Mouse (Mus musculus) cerebellum, adult 18-20 months (tissue): ENCODE measurements at regions not wholly inside any gene's neighbourhood (a gene's known extent, or its start where the extent isn't known, plus 50 kb on each side); places are given as distances from the start of the nearest gene placed in this dataset.

Experiments used
- DNase-seq, 2 experiments: peaks; one replicate each; pipeline ENCODE4 v3.0.0; 2021

DNA sequence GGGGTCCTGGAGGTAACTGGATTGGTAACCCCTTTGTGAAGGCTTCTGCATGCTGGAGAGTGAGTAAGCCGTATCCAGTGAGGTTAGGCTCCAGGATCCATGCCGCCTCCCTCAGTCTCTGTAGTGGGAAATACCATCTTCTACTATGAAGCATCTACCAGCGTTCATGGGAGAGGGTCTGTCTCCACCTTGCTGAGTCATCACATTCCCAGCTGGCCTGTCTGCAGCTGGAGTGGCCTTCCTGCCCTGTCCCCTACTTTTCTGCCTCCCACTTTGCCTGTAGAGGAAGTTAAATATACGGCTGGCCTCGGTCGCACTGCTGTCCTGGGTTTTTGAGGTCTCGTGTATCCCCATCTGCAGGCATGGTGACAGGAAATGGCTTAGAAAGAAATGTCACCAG lies 78.0 kb upstream of the Sec14l1 start:
- DNase-seq, result no peak

- DNase-seq, result no peak
Measured at GRCm38 (mm10) chr11:117038282-117039106, 76.5 kb upstream of the Sec14l1 start.

- DNase-seq, result no peak
Measured at GRCm38 (mm10) chr11:117040829-117041228, 74.1 kb upstream of the Sec14l1 start.

DNA sequence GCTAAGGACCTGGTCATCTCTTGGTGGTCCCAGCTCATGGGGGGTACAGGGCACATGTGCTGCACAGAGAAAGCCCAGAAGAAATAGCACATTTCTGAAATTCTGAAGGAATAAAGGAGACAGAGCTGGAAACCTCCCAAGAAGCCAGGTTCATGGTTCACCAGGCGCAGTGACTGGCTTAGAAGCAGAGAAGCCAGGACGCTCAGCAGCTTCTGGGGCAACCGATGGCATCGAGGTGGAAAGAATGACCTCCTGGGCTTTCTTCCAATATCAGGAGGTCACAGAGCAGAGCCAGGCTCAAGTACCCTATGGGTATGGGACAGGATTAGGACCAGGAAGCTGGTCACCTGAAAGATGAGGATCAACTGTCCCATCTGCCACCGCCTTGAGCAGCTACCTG lies 72.6 kb upstream of the Sec14l1 start:
- DNase-seq, result peak in 1 of 2 experiments; percentile 19

- DNase-seq, result peak; percentile 65 to 75
Measured at GRCm38 (mm10) chr11:117043524-117043923, 71.4 kb upstream of the Sec14l1 start.

- no peak for DNase-seq
Measured at GRCm38 (mm10) chr11:117044731-117045130, 70.2 kb upstream of the Sec14l1 start.

- DNase-seq, result no peak
Measured at GRCm38 (mm10) chr11:117046636-117047035, 68.3 kb upstream of the Sec14l1 start.

DNA sequence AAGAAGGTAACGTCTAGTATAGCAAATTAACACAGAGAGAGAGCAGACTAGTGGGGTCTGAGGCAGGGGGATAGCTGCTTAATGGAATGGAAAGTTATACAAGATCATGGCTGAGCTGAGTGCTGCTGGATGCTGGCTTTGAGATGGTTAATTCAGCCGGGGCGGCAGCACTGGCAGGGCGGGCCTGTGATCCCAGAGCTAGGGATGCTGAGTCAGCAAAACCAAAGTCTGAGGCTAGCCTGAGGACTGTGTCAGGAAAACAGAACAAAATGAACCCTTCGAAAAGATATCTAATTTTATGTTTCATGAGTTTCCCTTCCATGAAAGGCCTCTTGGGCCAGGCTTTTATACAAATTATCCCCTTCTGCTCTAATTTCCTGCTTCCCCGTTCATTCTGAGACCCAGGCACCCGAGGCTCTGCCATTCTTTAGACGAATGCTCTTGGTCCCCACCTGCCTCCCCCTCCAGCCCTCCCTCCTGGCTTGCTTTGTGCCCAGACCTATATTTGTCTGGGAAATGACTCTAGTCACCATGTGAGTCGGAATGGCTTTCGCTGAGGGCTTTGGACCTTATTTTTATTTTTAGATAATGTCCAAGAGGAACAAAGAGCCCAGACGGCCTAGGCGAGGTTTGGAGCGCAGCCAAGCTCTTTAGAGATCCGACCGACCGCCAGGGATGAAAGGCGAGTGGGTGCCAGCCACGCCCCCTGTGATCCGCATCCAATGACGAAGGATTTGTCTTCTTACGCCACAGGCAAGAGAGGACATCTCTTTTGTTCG lies 67.6 kb upstream of the Sec14l1 start:
- DNase-seq, result no peak

DNA sequence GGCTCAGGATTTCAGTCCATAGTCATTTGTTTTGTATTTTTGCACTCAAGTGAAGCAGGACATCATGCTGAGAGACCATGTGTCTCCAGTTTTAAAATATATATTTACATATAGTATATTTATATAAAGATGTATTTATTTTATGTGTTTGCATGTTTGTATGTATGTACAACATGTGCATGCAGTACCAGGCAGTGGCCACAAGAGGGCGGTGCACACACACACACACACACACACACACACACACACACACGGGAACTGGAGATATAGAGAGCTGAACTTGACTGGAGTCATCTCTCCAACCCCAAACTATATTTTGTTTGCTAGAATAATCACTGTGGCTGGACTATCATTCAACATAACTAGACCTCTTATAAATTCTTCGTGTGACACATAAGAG lies 66.1 kb upstream of the Sec14l1 start:
- DNase-seq, result no peak

DNA sequence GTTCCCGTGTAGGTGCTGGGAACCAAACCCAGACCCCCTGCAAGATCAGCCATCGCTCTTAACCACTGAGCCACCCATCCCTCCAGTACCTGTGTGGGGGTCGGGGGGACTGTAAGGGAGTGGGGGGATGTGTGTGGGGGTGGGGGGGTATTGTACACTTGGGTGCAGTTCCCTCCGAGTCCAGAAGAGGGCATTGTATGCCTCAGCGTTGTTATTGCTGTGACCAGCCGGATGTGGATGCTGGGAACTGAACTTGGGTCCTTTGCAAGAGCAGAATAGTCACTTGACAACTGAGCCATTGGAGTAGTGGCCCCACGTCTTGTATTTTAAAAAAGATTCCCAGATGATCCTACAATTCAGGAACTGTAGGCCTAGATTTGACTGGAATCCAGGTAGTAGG lies 64.2 kb upstream of the Sec14l1 start:
- DNase-seq, result no peak

GRCm38 (mm10) chr11:117056958-117057357 lies 58.0 kb upstream of the Sec14l1 start:
- peak; percentile 80 to 82 for DNase-seq

- DNase-seq, result peak; percentile 59 to 61
Measured at GRCm38 (mm10) chr11:117057451-117057850, 57.5 kb upstream of the Sec14l1 start.

DNA sequence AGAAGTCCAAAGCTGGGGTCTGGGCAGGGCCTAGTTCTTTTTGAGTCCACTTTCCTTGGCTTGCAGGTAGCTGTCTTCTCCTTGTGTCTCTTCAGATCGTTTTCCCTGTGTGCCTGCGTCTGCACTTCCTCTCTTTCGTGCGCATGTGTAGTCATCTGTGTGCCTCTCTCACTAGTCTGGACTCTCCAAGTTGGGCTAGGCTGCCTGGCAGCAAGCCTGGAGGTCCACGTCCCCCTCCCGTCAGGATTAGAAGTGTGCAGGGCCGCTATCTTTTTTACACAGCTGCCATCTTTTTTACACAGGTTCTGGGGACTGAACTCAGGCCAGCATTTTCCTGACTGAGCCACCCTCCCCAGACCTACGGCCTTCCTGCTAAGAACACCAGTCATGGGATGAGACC lies 55.8 kb upstream of the Sec14l1 start:
- no peak for DNase-seq

DNA sequence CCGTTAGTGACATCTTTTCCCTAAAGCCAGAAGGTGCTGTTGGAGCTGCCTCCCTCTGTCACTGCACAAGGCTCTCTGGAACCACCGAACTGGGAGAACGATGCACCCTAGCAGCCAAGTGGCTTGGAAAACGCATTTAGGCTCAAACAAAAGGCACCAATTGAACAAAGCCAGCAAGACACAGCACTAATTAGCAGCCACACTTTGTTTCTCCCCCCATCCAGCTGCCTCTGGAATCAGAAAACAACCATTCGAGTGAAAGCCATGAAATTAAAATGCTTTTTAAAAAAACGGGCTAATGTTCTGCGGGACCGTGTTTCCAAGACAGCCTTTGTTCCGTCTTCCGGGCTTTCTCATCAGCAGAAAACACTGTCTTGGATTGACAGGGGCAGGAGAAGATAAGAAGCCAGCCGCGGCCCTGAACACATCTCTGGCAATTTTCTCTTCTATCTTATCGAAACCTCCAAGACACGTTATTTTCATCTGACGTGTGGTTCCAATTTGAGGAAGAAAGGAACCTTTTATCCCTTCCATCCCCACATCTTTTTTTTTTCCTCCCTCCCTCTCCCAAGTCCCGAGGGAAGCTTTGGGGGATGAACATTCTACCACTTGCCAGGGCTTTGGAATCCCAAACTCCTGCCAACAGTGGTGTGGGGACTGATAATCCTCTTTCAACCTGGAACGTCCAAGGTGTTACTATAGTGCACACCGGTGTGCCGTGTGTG lies 54.8 kb upstream of the Sec14l1 start:
- no peak for DNase-seq

GRCm38 (mm10) chr11:117060706-117061337 lies 54.1 kb upstream of the Sec14l1 start:
- DNase-seq, result no peak

DNA sequence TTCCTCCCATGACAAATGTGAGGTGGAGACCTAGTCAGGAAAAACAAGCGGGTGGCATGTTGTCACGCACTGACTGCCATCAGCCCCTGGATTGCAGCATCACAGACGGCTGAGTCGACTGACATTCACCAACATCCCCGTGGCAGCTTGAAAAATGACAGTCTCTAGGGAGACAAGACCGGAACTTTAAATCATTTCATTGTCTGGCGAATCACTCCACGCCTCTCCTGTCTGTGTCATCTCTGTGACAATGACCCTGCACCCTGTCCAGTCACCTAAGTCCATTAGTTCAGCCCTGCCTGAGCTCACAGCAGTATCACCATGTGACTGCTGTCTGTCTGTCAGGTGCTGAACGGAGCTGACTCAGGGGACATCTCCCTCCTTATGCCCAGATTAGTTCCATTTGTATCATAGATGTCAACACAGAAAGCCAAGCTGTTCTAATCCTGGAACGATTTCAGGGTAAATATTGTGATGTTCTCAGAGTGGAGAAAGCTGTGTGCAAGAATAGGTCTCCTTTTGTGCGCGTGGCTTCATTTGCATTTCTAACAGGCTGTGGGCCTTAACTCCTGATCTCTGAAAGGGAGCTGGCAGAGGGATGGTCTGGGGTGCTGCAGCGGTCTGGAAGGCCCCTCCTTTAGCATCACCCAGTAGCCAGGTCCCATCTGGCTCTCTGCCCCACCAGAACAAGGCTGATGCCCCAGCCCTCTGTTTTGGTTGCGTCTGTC lies 52.0 kb upstream of the Sec14l1 start:
- DNase-seq, result no peak
